Mouse (Mus musculus) bone marrow, adult 2 months (tissue): Measurements from ENCODE around the gene Kdm5a.

Source experiments
- CTCF ChIP-seq: fragments of 200-500 bp; IDR thresholded peaks from 2 replicates; pipeline ENCODE4 v1.5.1; 2011; ENCODE audit warnings: low read length, control low read depth; ENCODE audit not compliant: control insufficient read depth, insufficient read depth
- POLR2A ChIP-seq: fragments of 200-500 bp; IDR thresholded peaks from 2 replicates; pipeline ENCODE4 v1.6.1; 2011; ENCODE audit warnings: low read depth, mild to moderate bottlenecking, control low read depth, low read length, borderline replicate concordance; ENCODE audit not compliant: control insufficient read depth

DNA sequence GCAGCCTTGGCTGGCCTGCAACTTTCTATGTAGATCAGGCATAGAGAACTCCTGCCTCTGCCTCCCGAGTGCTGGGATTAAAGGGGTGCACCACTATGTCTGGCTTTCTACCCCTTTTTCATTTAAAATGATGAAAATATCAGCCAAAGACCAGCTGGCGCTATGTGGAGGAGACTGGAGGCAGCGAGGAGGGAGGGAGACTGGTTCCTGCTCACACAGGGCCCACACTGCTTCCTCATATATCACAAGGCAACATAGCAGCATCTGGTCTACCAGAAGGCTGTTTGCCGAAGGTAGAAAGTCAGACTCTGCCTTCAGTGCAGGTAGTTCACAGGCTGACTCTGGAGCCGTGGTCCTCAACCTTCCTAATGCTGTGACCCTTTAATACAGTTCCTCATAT lies 116.4 kb downstream of the Kdm5a start:
- TF ChIP-seq POLR2A (no peak), CTCF (no peak)
